Mouse (Mus musculus) left cerebral cortex, adult 2 months (tissue): ENCODE measurements around the gene Lrrc75b. TPM values are rescaled to one million over a fixed set of nuclear protein-coding genes. Genes with fewer than 3 reads are reported as not detected.
"Not testable (repeated sequence)": the region's sequence is repeated elsewhere in the genome, so short reads cannot be mapped to it uniquely, and the experiment has no call there.

Experiments used
- DNase-seq, 2 experiments: peaks; one replicate each; pipeline ENCODE4 v3.0.0; 2021 to 2022; ENCODE audit warnings: low spot score in 2 of 2, mixed read lengths in 1 of 2; ENCODE audit errors: extremely low spot score in 1 of 2
- H3K27ac ChIP-seq: fragments of 200-600 bp; 2 replicates; pipeline ENCODE4 v1.8.1; 2022
- H3K4me3 ChIP-seq: fragments of 200-600 bp; 2 replicates; pipeline ENCODE4 v1.8.1; 2022
- CTCF ChIP-seq: fragments of 200-600 bp; IDR thresholded peaks from 2 replicates; pipeline ENCODE4 v1.8.1; 2022; ENCODE audit warnings: antibody characterized with exemption, mild to moderate bottlenecking, moderate library complexity
- intact Hi-C: fragments of 180-260 bp; cut with DNase I; formaldehyde crosslinking; loops from one replicate; pipeline ENCODE4 v1.15.1; 2025
- total RNA-seq, 2 experiments: library from RNA; stranded (reverse); gene quantifications; 2 replicates each; pipeline ENCODE4 v1.2.3; 2021

Gene Lrrc75b
- total RNA-seq, 2 experiments from 2014 or later = 9.4 to 9.9 TPM

GRCm38 (mm10) chr10:75552701-75553450, 7.3 kb downstream of the Lrrc75b start:
- DNase-seq = no peak
- Histone ChIP-seq H3K27ac (no peak overlapping the region), H3K4me3 (no peak overlapping the region)
- TF ChIP-seq CTCF = no peak
- intact Hi-C loops = no loop called here

GRCm38 (mm10) chr10:75552106-75552505, 8.0 kb downstream of the Lrrc75b start:
- Histone ChIP-seq H3K4me3 (no peak overlapping the region), H3K27ac (no peak overlapping the region)
- no peak for DNase-seq
- TF ChIP-seq CTCF = no peak
- intact Hi-C loops = no loop called here

GRCm38 (mm10) chr10:75551175-75551574, 9.0 kb downstream of the Lrrc75b start:
- intact Hi-C loops = no loop called here
- DNase-seq = no peak
- H3K4me3 ChIP-seq = no peak overlapping the region
- no peak overlapping the region for H3K27ac ChIP-seq
- no peak for TF ChIP-seq CTCF

DNA sequence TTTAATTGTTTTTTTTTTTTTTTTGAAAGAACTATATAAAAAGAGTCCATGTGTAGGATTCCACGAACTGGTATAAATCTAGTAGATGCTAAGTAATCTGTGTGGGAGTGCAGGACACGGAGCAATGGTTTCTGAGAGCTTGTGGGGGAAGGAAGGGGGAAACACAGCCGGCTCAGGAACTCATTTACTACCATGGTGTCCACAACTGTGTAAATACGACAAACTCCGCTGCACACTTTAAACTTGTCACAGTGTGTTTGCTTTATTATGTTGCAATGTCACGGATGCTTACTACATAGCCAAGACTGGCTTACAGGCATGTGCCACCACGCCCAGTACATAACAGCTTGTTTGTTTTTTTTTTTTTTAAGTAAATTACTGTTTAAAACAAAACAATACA, 10.2 kb downstream of the Lrrc75b start:
- DNase-seq = no peak
- no peak for TF ChIP-seq CTCF
- intact Hi-C loops = no loop called here
- Histone ChIP-seq H3K27ac (no peak overlapping the region), H3K4me3 (no peak overlapping the region)

GRCm38 (mm10) chr10:75548486-75548885, 11.6 kb downstream of the Lrrc75b start:
- intact Hi-C loops = no loop called here
- Histone ChIP-seq H3K4me3 (no peak overlapping the region), H3K27ac (no peak overlapping the region)
- no peak; the same call in 1 of the 2 replicates for TF ChIP-seq CTCF
- DNase-seq = no peak

GRCm38 (mm10) chr10:75547901-75548300, 12.2 kb downstream of the Lrrc75b start:
- no peak for TF ChIP-seq CTCF
- intact Hi-C loops = no loop called here
- no peak for DNase-seq

DNA sequence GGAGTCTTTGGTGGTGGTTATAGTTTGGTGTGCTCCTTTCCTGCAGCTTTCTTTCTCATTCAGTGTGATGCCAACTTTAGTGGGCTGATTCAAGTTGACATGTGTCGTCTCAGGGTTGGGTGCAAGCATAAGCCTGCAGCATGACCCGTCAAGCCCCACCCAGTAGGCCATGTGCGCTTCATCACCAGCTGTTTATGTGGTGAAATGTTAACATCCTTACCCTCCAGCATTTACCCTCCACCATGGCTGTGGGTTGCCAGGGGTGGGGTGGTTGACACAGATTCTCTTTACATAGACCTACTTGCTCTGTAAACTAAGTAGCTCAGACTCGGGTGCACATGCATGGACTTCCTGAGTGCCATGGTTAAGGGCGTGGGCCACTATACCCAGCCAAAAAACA, 24.0 kb downstream of the Lrrc75b start:
- no peak overlapping the region for H3K27ac ChIP-seq
- DNase-seq = no peak
- TF ChIP-seq CTCF = no peak

More at GRCm38 (mm10) chr10:75547901-75548300, 12.2 kb downstream of the Lrrc75b start:
- H3K4me3 ChIP-seq = no peak overlapping the region
- no peak overlapping the region for H3K27ac ChIP-seq

DNA sequence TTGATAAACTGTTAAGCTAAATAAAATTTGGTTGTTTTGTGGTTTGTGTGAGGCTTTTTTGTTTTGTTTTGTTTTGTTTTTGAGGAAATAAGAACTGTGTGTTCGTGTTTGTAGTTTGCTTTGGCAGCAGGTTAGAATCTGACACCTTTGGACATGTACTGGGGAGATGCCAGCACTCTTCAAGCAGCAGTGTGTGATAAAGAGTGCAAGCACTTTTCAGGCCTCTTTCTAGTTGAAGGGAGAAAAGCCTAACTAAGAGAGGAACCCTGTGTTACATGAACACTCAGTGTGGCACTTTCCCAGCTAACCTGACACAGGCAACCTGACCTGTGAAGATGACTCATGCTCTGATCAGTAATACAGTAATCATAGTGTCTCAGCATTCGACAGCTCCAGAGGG, 24.7 kb downstream of the Lrrc75b start:
- Histone ChIP-seq H3K27ac (no peak overlapping the region), H3K4me3 (no peak overlapping the region)
- intact Hi-C loops = no loop called here
- no peak for TF ChIP-seq CTCF
- DNase-seq = no peak

More for the DNA sequence above, 24.0 kb downstream of the Lrrc75b start:
- intact Hi-C loops = no loop called here
- H3K4me3 ChIP-seq = no peak overlapping the region

- TF ChIP-seq CTCF = no peak
Observed at GRCm38 (mm10) chr10:75534934-75535333, 25.2 kb downstream of the Lrrc75b start.

DNA sequence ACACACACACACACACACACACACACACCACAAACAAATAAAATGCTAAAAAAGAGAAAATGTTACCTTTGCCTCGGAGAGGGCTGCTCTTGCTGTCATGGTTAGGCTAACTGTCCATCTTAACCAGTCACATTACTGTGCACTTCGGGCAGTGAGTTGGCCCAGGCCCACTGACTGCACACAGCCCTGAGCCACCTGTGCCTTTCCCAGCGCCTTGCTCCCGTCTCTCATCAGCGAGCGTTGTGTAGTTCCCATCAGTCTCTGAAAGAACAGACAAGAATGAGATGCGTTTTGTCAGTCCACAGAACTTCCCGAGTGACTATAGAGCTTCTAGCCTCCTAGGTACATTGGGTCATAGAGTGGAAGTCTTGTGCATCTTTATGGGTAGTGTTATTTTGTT, 25.9 kb downstream of the Lrrc75b start:
- Histone ChIP-seq H3K4me3 (no peak overlapping the region), H3K27ac (no peak overlapping the region)
- intact Hi-C loops = no loop called here
- DNase-seq = no peak
- TF ChIP-seq CTCF = no peak

More at GRCm38 (mm10) chr10:75534934-75535333, 25.2 kb downstream of the Lrrc75b start:
- intact Hi-C loops = no loop called here
- Histone ChIP-seq H3K27ac (no peak overlapping the region), H3K4me3 (no peak overlapping the region)
- DNase-seq = no peak

GRCm38 (mm10) chr10:75531532-75532090, 28.5 kb downstream of the Lrrc75b start:
- Histone ChIP-seq H3K4me3 (no peak overlapping the region), H3K27ac (no peak overlapping the region)
- intact Hi-C loops = no loop called here
- no peak for DNase-seq
- no peak for TF ChIP-seq CTCF

GRCm38 (mm10) chr10:75530322-75530721, 29.8 kb downstream of the Lrrc75b start:
- no peak overlapping the region for H3K4me3 ChIP-seq
- H3K27ac ChIP-seq = no peak overlapping the region
- no peak for DNase-seq
- no peak for TF ChIP-seq CTCF
- intact Hi-C loops = no loop called here

- DNase-seq, intact Hi-C loops, H3K4me3 ChIP-seq, H3K27ac ChIP-seq: not testable (repeated sequence)
Observed at GRCm38 (mm10) chr10:75525450-75525849, 34.7 kb downstream of the Lrrc75b start.
